Mouse (Mus musculus): ENCODE results near the gene Tac4. TPM values are rescaled to one million over a fixed set of nuclear protein-coding genes. Genes with fewer than 3 reads are reported as not detected.

The Tac4 gene
- total RNA-seq, 2 experiments from 2014 or later = not detected

DNA sequence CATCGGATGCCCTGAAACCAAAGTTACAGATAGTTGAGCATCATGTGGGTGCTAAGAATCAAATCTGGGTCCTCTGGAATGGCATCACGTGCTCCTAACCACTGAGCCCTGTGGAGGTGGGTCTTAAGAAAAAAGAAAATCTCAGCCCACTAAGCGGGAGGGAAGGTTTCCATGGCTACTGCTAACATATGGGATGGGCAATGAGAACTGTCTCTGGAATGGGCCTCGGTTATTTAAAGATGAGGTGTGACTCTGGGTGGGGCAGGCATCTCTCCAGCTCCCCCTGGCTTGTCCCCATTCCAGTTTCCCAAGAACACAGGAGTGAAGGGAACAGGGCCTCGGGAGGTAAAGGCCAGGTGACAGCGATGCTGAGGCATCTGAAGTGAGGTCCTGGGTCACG lies 15.9 kb upstream of the Tac4 start:
- TF ChIP-seq CTCF (conservative IDR thresholded peaks at IDR 0.05) = no peak
- DNase-seq (ENCODE audit: low spot score in 2 of 2) = no peak
- no peak overlapping the region for H3K27ac ChIP-seq
- H3K4me3 ChIP-seq = no peak overlapping the region

DNA sequence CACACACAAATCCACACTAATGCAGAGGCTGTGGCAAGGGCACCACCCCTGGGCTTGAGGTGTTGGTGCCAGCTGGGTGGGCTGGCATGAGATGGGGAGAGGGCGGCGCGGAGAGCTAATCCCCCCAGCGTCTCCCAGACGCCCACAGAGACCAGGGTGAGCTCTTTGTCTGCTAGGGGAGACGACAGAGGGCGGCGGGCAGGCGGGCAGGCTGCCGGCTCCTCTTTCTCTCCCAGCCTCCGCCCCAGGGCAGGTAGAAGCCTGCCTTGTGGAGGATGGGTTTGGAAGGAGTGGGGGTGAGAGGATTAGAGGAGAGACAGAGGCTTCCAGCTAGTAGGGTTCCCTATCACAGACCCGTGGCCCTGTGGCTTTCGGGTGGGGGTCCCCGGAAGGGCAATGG lies 14.3 kb upstream of the Tac4 start:
- no peak overlapping the region for H3K4me3 ChIP-seq
- no peak for DNase-seq (ENCODE audit: low spot score in 2 of 2)
- no peak overlapping the region for H3K27ac ChIP-seq
- no peak for TF ChIP-seq CTCF (conservative IDR thresholded peaks at IDR 0.05)

DNA sequence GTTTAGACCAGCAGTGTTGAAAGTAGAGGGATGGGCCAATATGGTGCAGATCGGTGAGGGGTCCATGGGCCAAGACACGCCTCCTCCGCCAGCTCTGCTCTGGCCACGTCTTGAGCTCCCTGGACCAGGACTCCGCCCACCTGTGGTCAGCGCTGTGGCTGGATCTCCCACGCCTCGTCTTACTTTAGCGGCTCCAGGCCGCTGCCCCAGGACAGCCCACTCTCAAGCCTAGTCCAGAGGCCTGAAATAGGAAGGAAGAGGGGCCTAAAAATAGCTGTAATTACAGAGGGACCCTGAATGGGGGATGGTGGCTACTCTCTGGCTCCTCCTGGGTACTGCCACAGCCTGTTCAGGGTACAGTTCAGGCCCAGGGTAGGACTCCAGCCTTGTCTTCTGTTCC lies 11.2 kb upstream of the Tac4 start:
- Histone ChIP-seq H3K4me3 (no peak overlapping the region), H3K27ac (no peak overlapping the region)
- no peak for TF ChIP-seq CTCF (conservative IDR thresholded peaks at IDR 0.05)
- no peak for DNase-seq (ENCODE audit: low spot score in 2 of 2)

DNA sequence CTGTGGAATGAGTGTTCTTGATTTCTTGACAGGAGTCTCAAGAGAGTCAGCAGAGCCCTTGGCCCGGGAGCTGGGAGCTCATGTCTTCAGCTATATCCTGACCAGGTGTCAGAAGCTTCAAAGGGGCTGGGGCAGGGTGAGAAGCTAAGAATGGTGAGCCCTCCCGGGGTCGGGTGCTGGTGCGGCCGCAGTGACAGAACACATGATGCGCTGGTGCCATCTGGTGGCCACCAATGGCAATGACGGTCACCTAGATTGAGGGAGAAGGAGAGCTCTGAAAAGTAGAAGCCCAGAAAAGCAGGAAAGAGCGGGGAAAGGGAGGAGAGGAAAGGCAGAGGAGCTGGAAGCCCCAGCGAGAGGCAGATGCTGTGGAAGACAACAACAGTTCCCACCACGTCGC lies 10.0 kb upstream of the Tac4 start:
- Histone ChIP-seq H3K27ac (no peak overlapping the region), H3K4me3 (no peak overlapping the region)
- peak; percentile 49 to 76 for DNase-seq (ENCODE audit: low spot score in 2 of 2)
- peak; percentile 97 for TF ChIP-seq CTCF (conservative IDR thresholded peaks at IDR 0.05)

DNA sequence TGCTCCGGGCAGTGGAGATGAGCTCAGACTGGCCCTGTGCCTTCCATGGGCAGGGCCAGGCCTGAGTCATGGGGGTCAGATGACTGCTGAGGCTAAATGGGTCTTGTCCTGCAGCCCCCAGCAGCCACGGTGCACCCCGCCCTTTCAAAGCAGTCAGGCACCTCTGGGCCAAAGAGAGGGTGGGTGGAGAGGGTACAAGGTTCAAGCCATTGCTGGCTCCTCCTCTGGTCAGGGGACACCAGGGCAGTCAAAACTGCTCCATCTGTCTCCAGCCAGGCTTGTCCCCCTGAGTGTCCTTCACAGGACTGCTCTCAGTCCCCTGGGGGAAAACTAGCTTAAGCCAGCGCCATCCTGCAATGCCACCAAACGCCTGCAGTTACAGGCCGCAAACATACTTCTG lies 9.2 kb upstream of the Tac4 start:
- no peak for DNase-seq (ENCODE audit: low spot score in 2 of 2)
- Histone ChIP-seq H3K4me3 (no peak overlapping the region), H3K27ac (no peak overlapping the region)
- no peak for TF ChIP-seq CTCF (conservative IDR thresholded peaks at IDR 0.05)

- no peak for DNase-seq (ENCODE audit: low spot score in 2 of 2)
- TF ChIP-seq CTCF (conservative IDR thresholded peaks at IDR 0.05) = no peak
- Histone ChIP-seq H3K27ac (no peak overlapping the region), H3K4me3 (no peak overlapping the region)
These were observed 7.2 kb upstream of the Tac4 start for GRCm38 (mm10) chr11:95254165-95254564.

DNA sequence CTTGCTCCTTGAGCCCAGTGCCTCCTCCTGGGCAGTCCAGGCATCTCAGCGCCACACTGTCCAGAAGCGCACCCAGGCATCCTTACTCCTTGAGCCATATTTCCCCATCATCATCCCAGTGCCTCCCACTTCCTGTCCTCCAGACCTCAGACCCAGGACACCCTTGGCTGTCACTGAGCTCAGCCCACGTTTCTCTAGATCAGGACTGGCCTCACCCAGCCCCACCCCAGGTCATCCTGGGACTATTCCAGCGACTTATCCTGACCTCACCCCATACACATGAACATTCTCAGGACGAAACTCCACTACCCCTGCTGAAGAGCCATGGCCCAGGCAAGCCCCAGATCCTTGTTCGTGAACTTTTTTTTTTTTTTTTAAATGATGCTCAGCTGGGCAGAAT lies 5.6 kb upstream of the Tac4 start:
- no peak for DNase-seq (ENCODE audit: low spot score in 2 of 2)
- no peak overlapping the region for H3K4me3 ChIP-seq
- H3K27ac ChIP-seq = no peak overlapping the region
- TF ChIP-seq CTCF (conservative IDR thresholded peaks at IDR 0.05) = no peak

GRCm38 (mm10) chr11:95257930-95258329 lies 3.4 kb upstream of the Tac4 start:
- no peak for TF ChIP-seq CTCF (conservative IDR thresholded peaks at IDR 0.05)
- H3K27ac ChIP-seq = no peak overlapping the region
- DNase-seq (ENCODE audit: low spot score in 2 of 2) = no peak
- no peak overlapping the region for H3K4me3 ChIP-seq

- TF ChIP-seq CTCF (conservative IDR thresholded peaks at IDR 0.05) = peak; percentile 61
- peak overlapping the region; percentile 69 for H3K27ac ChIP-seq
- DNase-seq (ENCODE audit: low spot score in 2 of 2) = peak; percentile 38 to 64
- peak overlapping the region; percentile 78 for H3K4me3 ChIP-seq
These were observed 2.8 kb upstream of the Tac4 start for GRCm38 (mm10) chr11:95258490-95258889.

- peak; percentile 100 for TF ChIP-seq CTCF (conservative IDR thresholded peaks at IDR 0.05)
- Histone ChIP-seq H3K27ac (peak overlapping the region; percentile 81), H3K4me3 (peak overlapping the region; percentile 78)
- DNase-seq (ENCODE audit: low spot score in 2 of 2) = peak; percentile 78 to 91
These were observed 2.1 kb upstream of the Tac4 start for GRCm38 (mm10) chr11:95259088-95259849.

DNA sequence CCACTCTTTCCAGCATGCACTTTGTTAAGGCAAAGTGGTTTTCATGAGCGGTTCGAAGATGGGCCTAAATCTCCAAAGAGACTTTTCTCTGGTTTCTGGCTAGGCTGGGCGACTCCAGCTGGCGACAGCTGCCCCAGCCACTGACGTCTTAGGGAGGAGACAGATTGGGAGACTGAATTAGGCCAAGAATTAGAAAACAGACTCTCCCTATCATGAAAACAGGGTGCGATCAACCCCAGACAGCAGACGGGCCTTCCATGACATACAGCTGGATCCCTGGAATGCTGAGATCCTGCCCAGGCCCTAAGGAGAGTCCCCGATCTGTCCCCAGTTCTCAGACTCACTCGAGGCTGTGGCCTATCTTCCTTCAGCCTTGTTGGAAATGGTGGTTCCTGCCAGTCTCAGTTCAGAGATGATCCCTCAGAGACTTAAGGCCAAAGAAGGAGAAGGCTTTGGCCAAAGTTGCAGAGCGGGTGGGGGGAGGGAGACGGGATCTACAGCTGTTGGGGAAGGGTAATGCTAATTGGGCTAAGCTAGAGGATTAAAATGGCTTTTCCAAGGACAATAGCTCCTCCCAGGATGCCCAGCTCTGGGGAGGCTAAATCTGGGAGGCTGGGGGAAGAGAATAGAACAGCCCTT lies 2.6 kb downstream of the Tac4 start:
- Histone ChIP-seq H3K27ac (no peak overlapping the region), H3K4me3 (no peak overlapping the region)
- TF ChIP-seq CTCF (conservative IDR thresholded peaks at IDR 0.05) = no peak
- DNase-seq (ENCODE audit: low spot score in 2 of 2) = no peak

DNA sequence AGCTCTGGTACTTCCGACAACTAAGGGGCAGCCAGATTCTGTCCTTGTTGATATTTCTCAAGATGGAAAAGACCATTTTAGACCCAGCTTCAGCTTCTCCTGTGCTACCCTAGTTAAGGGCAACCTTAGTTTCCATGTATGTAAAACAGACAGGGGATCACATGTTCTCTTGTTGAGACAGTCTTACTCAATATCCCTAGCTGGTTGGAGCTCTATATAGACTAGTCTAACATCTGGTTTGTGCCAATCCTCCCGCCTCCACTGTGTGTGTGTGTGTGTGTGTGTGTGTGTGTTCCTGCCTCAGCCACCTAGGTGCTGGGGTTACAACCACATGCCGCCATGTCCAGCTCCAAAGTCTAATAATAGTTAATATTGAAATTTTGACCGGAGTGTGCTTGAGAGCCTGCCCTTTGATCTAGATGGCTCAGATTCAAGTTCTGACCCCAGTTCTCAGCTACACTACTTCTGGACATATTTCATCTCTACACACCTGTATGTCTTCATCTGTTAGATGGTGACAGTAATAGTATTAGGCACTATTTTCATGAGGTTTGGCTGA lies 3.2 kb downstream of the Tac4 start:
- TF ChIP-seq CTCF (conservative IDR thresholded peaks at IDR 0.05) = no peak
- no peak overlapping the region for H3K27ac ChIP-seq
- no peak overlapping the region for H3K4me3 ChIP-seq
- no peak for DNase-seq (ENCODE audit: low spot score in 2 of 2)

DNA sequence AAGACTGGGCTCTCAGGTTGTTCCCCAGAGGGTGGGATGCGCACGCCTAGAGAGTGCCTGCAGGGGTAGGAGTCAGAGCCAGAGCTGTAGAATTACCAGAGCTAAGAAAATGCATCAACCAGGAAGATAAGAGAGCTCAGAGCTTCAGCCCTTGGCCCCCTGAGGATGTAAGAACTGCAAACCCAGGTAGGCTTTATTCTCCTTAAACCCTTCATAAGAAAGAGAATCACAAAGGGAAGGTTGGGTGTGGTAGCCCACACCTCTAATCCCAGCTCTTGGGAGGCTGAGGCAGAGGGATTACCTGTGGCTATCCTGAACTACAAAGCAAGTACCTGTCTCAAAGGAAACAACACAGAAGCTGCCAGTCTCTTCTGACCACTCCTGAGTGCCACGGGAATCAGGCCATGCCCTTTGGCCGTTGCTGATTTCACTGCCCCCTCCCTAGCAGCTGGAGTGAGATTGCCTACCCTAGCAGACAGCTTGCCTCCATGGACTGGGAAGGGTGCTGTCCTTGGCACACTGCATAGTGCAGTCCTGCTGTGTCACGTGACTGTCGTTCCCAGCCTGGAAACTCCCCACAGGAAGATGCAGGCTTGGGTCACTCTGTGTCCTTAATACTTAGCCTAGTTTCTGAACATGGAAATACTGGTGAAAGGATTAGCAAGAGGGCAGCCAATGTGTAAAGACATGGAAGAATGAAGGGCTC lies 5.4 kb downstream of the Tac4 start:
- no peak for TF ChIP-seq CTCF (conservative IDR thresholded peaks at IDR 0.05)
- no peak for DNase-seq (ENCODE audit: low spot score in 2 of 2)
- no peak overlapping the region for H3K27ac ChIP-seq
- no peak overlapping the region for H3K4me3 ChIP-seq
